Mouse (Mus musculus) bone marrow macrophage, adult 2 months (primary cell): ENCODE results near the gene Sh3bgrl2.

Experiments used
- CTCF ChIP-seq: IDR thresholded peaks from 2 replicates; pipeline ENCODE4 v1.5.1; 2012; ENCODE audit warnings: low read depth, mild to moderate bottlenecking, low read length, moderate library complexity
- POLR2A ChIP-seq: IDR thresholded peaks from 2 replicates; pipeline ENCODE4 v1.6.1; 2012; ENCODE audit warnings: mild to moderate bottlenecking, low read depth, low read length, borderline replicate concordance

- TF ChIP-seq CTCF (no peak), POLR2A (no peak)
Measured at GRCm38 (mm10) chr9:83549866-83550265, 1.7 kb downstream of the Sh3bgrl2 start.
